Mouse (Mus musculus) urinary bladder, adult 2 months (tissue): ENCODE results near the gene Mis12. TPM values are rescaled to one million over a fixed set of nuclear protein-coding genes. Genes with fewer than 3 reads are reported as not detected.

Experiments
- DNase-seq: peaks from one replicate; pipeline ENCODE4 v3.0.0; 2022; ENCODE audit warnings: low spot score
- polyA plus RNA-seq: library from polyadenylated mRNA; depleted of rRNA; stranded (reverse); fragments of >200 nt; gene quantifications from 2 replicates; pipeline ENCODE4 v1.2.3, GENCODE M21; 2012; rRNA removed

Gene Mis12
- 11.0 and 13.3 TPM in 2 replicates for polyA plus RNA-seq

DNA sequence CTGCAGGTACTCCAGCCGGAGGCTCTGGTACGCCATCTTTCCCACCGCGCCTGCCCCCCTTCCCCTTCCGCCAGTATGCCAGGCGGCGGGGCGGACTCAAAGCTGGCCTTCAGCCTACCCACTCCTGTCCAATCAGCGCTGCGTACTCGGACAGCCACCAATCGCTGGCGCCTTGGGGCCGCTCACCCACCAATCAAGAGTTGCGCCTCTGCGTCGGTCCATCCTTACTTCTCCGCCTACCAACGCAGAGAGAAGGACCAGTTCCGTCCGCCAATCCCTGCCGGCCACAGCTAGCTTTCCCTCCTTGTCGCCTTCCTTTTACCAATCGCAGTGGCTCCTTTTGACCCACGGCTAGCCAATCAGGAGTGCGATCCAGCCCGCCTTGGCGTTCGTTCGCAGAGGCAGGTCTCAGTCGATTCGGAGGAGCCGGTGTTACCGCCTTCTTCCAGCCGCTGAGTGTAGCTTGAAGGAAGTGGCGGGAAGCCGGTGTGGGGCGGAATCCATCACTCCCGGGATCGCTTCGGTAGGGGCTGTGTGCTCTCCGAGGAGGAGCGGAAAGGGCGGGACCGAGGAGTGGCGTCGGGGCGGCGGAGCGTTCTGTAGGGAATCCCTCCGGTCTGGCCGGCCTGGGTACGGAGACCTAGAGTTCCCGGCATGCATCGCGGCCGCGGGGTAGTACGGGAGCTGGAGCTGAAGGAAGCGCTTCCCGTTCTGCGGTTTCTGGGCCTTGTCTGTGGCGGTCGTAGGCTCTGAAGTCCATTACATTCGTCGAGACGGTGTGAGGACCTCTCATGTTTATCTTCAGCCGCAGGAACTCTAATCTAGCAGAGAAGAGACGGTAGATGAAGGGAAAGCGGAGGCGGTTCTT lies at the start of gene Mis12, which contains the start of gene Derl2:
TSS of gene Mis12 (plus strand) at position 411 of the 868 bp plus-strand sequence.
TSS of gene Derl2 (minus strand) at position 641 of the 868 bp plus-strand sequence.
- peak; percentile 92 for DNase-seq

DNA sequence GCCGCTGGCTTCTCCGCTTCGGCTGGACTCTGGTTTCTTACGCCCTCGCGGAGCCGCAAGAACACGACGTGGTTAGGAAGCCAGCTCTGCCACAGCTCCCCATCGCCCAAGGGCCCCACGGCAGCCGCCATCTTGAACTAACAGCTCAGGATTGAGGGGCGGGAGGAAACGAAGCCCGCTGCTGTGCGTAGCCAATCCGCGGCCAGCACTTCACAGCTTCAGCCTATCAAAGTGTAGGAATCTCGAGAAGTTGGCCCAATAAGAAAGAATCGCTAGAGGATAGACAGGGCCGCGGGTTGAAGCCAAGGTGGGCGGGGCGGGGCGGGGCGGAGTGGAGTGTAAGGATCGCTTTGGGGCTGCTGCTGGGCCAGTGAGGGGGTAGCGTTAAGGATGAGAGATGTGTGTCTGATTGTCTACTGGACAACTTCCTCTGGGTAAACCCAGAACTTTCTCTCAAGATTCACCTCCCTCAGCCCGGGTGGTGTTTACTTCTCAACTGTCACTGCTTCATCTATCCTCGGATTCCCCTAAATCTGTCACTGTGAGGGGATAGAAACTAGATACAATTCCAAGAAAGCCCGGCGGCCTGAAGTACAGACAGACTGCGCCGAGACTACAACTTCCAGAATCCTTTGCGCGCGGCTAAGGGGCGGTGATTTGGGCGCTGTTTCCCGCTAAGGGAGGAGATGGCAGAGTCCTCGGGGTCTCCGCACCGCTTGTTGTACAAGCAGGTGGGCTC lies 49.4 kb upstream of the Mis12 start, which contains the start of the genes Nup88 and Rpain:
TSS of gene Nup88 (minus strand) at position 153 of the 739 bp plus-strand sequence.
TSS of gene Rpain (plus strand) at position 393 of the 739 bp plus-strand sequence.
- DNase-seq, result peak; percentile 79

DNA sequence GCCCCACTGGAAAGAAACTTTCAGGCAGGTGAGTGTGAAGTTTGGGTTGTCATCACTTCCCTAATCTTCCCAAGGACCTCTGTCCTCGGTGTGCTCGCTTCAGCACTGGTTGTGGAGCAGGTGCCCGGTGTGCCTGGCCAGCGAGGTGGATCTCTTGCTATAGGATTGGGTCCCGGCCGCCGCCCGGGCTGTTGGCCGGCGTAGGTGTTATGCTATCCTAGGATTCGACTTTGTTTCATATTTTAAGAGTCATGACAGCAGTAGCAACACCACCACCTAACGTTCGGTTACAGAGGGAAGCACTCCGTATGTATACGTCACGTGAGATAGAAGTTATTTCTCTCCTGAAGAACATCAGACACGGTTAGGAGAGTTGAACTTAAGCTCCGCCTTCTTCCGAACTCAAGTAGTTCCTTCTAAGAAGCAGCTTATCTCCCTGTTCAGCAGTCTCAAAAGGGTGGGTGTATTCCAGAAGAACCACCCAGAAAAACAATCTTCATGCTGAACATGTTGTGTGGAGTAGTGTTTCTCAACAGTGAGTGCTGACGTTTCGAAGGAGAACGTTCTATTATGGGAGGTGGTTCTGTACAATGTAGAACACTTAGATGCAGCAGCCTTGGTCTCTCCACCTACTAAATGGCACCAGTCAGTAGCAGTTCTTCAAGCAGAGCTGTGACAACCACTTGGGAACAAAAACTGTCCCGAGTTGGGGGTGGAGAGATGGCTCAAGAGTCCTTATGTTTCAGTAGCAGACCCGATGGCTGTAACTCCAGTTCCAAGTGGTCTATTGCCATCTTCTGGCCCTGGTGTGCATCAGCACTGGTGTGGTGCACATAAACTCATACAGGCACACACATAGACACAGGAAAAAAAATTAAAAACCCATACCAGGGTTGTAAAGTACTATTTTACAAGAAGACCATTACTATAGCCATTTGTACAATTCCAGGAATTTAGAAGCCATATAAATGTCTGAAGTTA lies 48.6 kb upstream of the Mis12 start:
- no peak for DNase-seq

DNA sequence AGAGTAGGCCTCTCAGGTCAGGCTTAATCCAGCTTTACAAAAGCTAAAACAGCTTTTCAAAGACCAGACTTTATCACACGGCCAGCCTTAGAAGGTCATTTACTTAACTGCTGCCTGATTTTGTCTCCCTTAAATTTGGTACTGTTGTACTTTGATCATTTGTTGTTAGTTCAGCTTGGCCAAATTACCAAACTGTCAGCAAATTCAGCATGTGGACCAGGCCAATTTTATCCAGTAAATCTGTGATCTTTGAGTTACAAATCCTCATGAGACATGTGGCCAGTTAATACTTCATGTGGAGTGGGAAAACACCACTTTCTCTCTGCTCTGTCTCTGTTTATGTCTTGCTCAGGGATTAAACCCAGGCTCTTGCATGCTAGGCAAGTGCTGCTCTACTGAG lies 46.8 kb upstream of the Mis12 start:
- DNase-seq, result no peak

DNA sequence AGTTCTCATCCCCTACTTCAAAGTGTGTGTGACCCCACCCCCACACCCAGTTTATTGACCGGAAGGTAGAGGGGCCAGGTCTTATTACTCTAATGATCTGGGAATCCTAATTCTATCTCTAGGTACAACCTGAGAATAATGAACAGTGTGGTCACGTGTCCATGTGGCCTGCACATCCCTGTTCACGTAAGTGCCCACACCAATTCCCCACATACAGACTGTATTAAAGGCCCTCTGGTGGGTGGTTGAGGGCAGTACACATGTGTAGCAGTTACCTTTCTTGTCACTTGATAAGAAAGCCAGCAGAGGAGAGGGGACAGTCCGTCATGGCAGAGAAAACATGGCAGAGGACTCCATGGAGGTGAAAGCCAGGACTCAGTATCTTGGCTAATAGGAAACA lies 45.5 kb upstream of the Mis12 start:
- no peak for DNase-seq

DNA sequence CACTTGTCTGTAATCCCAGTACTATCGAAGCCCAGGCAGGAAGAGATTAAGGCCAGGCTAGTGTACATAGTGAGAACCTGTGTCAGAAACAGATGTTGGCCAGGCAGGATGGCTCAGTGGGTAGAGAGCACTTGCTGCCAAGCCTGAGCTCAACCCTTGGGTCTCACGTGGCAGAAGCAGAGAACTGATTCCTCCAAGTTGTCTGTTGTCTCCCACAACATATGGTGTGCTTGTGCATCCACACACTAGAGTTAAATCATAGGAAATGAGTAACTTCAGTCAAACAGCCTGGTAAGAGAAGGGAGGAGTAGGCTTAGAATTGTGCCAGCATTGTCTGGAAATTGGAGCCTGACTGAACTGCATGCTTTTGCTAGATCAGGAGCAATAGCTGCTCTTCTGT lies 44.2 kb upstream of the Mis12 start:
- DNase-seq, result no peak

DNA sequence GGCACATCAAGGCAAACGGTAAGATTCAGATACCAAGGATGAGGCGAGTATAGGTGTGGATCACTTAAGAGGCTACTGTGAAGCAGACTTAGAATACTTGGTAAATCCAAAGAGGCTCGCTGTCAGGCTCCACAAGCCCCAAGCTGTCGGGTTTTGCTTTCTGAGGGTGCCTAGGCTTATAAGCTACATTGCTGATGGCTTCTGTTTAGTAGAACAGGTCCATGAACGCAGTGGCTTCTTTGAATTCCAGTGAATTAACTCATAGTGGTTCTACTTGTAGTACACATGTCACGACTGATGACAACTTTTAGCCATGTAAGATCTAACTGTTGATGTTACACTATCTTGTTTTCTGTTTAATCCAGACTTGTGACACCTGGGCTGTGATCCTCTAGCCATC lies 42.1 kb upstream of the Mis12 start:
- DNase-seq, result no peak

DNA sequence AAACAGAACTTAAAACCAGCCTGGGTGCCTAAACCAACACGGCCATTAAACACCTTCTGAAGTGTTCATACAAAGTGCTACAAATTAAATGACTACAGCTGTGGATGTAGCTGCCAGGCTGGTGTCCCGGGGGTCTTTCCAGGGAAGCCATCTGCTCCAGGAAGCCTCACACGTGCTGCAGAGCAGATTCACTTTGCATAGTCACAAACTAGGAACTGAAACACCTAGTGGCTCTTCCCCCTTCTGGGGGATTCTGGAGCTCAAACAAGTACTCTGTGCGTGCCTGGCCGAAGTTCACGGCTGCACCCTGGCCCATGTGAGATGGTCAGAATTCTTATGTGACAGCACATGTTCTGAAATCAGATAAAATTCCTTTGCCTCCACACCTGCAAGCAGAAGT lies 39.2 kb upstream of the Mis12 start:
- no peak for DNase-seq

DNA sequence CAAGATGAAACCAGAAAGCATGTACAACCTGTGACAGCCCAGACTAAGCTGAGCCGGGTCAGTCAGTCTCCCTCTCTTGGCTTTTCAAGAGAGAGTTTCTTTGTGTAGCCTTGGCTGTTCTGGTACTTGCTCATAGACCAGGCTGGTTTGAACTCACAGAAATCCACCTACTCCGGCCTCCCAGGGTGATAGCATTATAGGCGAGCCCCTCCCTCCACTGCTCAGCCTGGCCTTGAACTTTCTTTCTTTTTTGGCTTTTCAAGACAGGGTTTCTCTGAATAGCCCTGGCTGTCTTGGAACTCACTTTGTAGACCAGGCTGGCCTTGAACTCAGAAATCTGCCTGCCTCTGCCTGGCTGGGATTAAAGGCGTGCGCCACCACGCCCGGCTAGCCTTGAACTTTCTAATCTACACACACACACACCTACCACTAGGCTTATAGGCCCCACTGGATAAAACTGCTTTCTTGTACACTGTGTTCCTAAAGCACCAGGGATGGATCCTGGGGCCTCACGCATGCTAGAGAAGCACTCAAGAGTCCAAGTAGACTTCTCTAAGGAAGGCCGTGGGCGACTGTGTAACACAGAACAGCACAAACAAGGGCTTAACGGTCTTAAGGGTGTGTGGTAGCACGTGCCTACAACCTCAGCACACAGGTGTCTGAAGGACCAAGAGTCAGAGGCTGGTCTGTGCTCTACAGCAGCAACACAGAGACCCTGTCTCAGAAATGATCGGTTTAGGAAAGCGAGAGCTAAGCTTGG lies 38.5 kb upstream of the Mis12 start:
- no peak for DNase-seq

DNA sequence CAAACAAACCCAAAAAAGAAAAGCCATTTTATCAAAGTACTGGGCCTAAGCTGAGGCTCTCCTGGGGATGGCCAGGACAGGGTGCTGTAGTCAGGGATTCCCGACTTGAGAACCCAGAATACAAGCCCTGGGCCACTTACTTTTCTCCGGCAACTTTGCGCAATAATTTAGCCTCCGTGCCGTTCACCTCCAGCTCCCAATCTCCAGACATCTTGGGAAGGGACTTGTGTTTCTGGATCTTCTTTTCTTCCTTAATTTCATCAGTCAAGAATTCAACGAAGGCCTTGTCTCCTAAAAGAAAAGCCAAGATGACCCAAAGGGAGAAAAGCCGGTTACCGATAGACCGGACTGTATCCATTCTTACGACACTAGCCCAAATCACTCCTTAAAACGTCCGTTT lies 37.4 kb upstream of the Mis12 start:
- no peak for DNase-seq

DNA sequence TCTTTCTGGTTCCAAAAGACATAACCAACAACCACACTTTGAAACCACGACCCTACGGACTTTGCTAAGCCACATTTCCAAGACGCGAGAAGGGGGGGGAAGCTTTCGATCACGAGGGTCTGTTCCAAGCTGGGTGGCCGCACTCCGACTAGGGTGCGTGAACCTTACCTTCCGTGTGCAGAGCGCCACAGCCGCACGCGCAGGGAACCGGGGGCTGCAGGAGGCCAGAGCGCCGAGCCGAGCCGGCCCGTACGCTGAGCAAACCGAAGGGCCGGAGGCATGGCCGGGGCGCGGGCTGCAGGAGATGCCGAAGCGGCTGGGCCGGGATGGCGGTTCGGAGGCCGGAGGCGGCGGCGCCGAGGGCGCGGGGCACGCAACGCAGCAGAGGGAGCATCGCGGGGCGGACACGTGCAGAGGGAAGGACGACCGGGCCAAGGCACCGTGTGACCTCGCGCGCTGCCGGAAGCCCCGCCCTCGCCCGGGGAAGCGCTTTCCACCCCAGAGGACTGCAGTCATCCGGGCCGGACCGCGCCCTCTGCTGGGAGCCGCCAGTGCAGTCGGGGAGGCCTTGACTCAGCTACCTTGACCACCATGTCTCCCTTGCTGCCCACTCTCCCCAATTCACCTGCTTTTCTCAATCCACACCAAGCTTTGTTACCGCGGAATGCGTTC lies 36.7 kb upstream of the Mis12 start, which contains the start of gene C1qbp:
TSS of gene C1qbp (minus strand) at position 470 of the 672 bp plus-strand sequence.
- DNase-seq, result peak; percentile 97

DNA sequence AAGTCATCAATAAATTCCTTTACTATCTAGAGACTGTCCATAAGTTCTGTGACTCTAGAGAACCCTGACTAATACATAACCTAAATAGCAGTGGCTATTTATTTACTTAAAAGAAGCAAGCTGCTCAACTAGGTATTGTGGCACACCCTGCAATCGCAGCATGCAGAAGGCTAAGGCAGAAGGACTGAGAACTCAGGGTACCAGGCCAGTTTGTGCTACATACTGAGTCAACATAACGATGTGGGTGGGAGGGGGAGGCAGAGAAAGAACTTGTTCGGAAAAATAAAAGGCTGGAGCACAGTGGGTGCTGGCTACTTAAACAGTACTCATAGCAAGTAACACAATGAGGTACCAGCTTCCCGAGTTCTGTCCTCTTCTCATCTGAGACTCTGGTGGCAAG lies 18.2 kb upstream of the Mis12 start:
- DNase-seq, result no peak

DNA sequence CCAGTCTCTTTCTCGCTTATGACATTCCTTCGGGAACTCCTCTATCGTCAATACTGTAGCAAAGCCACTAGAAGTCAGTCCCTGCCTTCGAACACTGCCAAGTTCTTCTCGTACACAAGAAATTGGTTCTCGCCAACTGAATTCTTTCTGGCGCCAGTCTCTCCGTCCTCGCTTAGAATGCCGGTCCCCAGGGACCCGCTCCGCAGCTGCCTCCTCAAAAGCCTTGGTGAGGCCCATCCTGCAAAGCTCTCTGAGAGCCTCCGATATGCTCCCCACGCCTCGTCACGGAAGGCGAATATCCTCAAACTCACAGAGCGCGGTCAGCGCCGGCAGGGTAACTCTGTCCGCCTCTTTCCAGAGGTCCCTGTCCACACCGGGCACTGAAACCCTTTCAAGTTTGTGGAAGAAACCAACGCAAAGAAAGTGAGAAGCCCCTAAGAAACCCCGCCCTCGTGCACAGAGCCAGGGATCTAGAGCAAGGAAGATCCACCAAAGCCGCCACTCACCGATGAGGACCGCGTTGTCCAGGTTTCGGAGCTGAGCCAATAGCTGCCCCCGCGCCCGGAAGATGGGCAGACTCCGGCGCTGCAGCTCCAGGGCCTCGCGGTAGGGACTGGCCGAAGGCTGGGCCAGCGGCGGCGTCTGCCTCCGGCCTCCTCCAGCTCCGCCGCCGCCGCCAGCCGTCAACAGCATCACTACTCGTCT lies 15.6 kb upstream of the Mis12 start:
- DNase-seq, result no peak

DNA sequence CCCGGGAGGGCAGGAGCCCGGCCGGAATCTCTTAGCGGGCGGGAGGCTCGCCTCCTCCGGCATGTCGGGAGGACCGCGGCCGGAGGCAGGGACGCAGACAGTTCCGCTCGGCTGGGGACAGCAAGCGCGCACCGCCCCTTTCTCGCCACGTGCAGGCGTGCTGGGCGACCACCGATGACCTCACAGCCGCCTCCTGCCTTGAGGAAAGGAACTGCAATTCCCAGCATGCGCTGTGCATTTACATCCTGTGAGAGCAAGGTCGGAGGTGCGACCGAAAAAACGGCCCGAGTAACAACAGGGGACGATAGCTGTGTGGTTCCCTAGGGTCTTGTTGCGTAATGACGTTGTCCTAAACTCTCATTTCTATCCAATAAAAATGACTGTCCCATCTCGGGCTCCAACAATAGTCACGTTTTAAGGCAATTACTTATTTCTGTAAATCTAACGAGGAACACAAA lies 15.1 kb upstream of the Mis12 start, which contains the start of gene Dhx33:
TSS of gene Dhx33 (minus strand) at position 122 of the 458 bp plus-strand sequence.
- DNase-seq, result peak; percentile 81

DNA sequence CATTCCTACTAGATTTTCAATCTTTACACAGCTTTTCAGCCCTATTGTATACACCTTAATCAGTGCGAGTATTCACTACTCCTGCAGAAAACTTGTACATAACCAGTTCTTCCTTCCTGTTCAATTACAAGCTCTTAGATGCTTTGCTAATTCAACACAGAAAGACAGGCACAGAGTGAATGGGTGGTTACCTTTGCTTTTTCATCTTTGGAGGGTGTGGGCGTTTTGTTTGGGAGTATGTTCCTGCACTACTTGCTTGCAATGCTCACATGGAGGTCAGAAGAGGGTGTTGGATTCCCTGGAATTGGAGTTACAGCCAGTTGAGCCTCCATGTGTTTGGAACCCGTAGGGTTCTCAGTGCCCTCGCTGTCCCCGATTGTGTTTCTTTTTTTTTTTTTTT lies 14.4 kb upstream of the Mis12 start:
- no peak for DNase-seq

DNA sequence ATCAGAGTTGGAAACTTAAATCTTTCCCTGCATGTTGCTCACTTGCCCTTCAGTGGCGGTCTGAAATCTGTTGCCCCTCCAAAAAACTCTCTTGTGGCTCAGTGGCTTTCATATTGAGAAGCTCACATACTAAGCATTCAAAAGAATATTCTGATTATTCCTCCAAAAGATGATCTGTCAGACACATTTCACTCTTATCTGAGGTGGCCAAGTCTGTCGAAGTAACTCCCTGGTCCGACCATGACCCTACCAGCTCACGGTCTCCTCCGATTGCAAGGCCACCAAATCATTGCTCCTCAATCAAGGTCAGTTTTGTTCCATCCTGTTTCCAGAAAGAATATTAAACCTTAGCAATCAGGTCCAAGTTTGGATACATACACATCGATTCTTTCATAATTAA lies 12.4 kb upstream of the Mis12 start:
- no peak for DNase-seq

DNA sequence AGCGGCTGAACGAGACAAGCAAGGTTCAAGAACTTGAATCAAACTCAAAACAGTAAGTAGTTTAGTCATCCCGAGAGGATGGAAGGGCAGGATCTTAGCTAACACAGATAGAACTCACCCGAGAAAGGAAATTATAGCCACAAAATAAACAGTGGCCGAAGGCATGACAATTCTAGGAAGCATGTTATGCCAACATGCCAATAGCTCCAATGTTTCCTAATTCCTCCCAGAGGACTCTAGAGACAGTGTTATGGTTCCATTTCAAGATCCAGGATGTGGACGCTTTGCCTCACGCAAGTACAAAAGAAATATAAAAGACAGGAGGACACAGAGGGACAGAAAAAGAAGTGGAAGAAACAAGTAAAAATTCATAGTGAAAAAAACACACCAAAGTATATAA lies 11.6 kb upstream of the Mis12 start:
- no peak for DNase-seq

DNA sequence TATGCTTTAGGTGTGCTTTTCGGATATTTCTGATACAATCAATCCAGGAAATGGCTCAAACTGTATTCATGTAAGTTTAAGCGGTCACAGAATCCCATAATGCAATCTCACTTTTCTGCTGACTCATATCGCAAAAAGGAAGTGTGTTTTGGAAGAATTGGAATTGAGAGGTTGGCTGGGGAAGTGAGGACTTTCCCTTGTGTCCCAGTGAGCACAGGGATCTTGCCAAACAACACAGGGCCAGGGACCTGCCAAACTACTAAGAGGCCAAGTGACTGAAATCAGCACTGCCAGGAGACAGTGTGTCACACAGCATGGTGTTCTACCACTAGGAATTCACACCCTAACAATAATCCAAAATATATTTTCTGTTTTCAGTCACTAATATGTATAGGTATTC lies 11.1 kb upstream of the Mis12 start:
- no peak for DNase-seq

DNA sequence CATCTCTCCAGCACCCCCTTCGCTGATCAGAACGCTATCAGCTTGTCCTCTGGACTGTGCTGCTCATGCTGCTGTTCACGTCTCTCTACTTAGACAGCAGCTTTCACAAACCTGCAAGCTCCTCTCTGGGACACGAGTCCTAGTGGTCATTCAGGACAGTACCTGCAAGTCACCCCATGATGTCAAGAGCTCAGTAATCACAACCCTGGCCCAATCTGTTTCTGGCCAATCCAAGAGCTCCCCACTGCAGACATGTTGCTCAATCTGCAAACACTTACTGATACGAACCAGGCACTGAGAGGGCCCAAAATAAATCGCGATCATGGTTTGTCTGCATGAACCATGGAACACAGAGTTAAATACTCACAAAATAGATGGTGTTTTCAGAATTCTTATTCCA lies 6.7 kb upstream of the Mis12 start:
- DNase-seq, result no peak
